Mouse (Mus musculus): ENCODE measurements at regions not wholly inside any gene's neighbourhood (a gene's known extent, or its start where the extent isn't known, plus 50 kb on each side); places are given as distances from the start of the nearest gene placed in this dataset.

- DNase-seq (ENCODE audit: low read depth): no peak
These were observed 246.0 kb downstream of the Ttc6 start for GRCm38 (mm10) chr12:57809961-57810360.

- DNase-seq (ENCODE audit: low read depth): no peak
These were observed 259.9 kb downstream of the Ttc6 start for GRCm38 (mm10) chr12:57823809-57824208.

GRCm38 (mm10) chr12:57825754-57826153, 261.8 kb downstream of the Ttc6 start:
- peak; percentile 5 for DNase-seq (ENCODE audit: low read depth)

GRCm38 (mm10) chr12:57842813-57843212, 278.9 kb downstream of the Ttc6 start:
- DNase-seq (ENCODE audit: low read depth): no peak

GRCm38 (mm10) chr12:57871028-57871427, 307.1 kb downstream of the Ttc6 start:
- no peak for DNase-seq (ENCODE audit: low read depth)

- DNase-seq (ENCODE audit: low read depth): no peak
These were observed 320.6 kb upstream of the Sstr1 start for GRCm38 (mm10) chr12:57890783-57891478.

- DNase-seq (ENCODE audit: low read depth): no peak
These were observed 320.0 kb upstream of the Sstr1 start for GRCm38 (mm10) chr12:57891556-57891955.

GRCm38 (mm10) chr12:57897751-57898250, 313.8 kb upstream of the Sstr1 start:
- DNase-seq (ENCODE audit: low read depth): no peak

GRCm38 (mm10) chr12:57904658-57905057, 306.9 kb upstream of the Sstr1 start:
- no peak for DNase-seq (ENCODE audit: low read depth)

- no peak for DNase-seq (ENCODE audit: low read depth)
These were observed 293.4 kb upstream of the Sstr1 start for GRCm38 (mm10) chr12:57918211-57918610.

- DNase-seq (ENCODE audit: low read depth): no peak
These were observed 289.5 kb upstream of the Sstr1 start for GRCm38 (mm10) chr12:57922031-57922430.

GRCm38 (mm10) chr12:57924422-57924821, 287.1 kb upstream of the Sstr1 start:
- no peak for DNase-seq (ENCODE audit: low read depth)

GRCm38 (mm10) chr12:57926886-57927285, 284.7 kb upstream of the Sstr1 start:
- no peak for DNase-seq (ENCODE audit: low read depth)

GRCm38 (mm10) chr12:57928030-57928429, 283.5 kb upstream of the Sstr1 start:
- no peak for DNase-seq (ENCODE audit: low read depth)

GRCm38 (mm10) chr12:57931856-57932255, 279.7 kb upstream of the Sstr1 start:
- no peak for DNase-seq (ENCODE audit: low read depth)

- DNase-seq (ENCODE audit: low read depth): no peak
These were observed 261.7 kb upstream of the Sstr1 start for GRCm38 (mm10) chr12:57949886-57950285.

- DNase-seq (ENCODE audit: low read depth): no peak
These were observed 253.0 kb upstream of the Sstr1 start for GRCm38 (mm10) chr12:57958527-57958926.

GRCm38 (mm10) chr12:57960171-57960570, 251.4 kb upstream of the Sstr1 start:
- DNase-seq (ENCODE audit: low read depth): no peak

- DNase-seq (ENCODE audit: low read depth): no peak
These were observed 242.4 kb upstream of the Sstr1 start for GRCm38 (mm10) chr12:57969168-57969567.

- no peak for DNase-seq (ENCODE audit: low read depth)
These were observed 241.4 kb upstream of the Sstr1 start for GRCm38 (mm10) chr12:57970163-57970562.

GRCm38 (mm10) chr12:57972484-57972883, 239.1 kb upstream of the Sstr1 start:
- DNase-seq (ENCODE audit: low read depth): no peak
